Mouse (Mus musculus) kidney, adult 8-10 months (tissue): ENCODE data around the gene Ttc28.

Experiments
- DNase-seq, 2 experiments: peaks; one replicate each; pipeline ENCODE4 v3.0.0; 2022

Ttc28 gene

DNA sequence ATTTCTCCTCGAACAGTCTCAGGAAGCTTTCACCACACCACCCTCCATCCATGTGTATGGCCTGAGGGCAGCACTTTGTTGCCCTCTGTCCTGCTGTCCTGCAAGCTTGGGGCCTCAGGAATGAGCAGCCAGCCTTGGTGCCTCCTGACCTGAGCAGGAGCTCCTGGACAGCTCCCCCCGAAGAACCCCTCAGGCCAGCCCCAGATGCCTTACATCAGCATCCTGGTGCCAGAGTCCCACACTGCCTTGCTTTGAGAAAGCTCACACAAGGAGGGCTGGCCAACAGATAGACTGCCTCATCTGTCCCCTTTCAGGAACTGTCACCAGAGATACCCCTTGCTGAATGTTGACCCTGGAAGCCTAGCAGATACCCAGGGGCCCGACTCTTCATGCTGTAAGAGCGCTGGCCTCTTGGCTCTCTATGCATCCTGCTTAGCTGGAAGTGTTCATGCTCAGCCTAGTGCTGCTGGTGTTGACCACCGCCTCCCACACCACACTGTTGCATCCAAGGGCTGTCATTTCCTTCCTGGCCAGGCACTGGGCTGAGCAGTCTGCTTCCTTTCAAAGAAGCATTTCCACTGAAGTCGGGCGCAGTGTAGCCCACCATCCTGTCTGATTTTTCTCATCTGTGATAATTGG, 259.4 kb downstream of the Ttc28 start:
- DNase-seq, result peak in 1 of 2 experiments; percentile 32

DNA sequence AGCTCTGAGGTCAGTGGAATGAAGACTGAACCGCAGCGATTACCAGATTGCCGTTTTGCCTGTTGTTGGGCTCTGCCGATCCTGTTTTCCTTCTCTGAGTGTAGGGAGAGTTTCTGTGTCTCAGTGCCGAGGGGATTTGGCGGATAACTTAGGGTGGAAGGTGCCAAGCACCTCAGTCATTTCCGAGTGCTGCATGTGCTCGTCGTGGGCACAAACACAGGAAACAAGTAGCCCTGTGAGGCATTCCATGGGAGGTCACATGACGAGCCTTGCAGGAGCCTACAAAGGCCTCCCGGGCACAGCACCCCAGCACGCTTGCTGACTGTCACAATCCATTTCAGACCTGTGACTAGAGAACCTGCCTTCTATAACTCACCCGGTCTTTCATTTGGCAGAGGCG, 260.0 kb downstream of the Ttc28 start:
- DNase-seq, result peak; percentile 42 to 48

- no peak for DNase-seq
Measured at GRCm38 (mm10) chr5:111141139-111141885, 261.7 kb downstream of the Ttc28 start.

DNA sequence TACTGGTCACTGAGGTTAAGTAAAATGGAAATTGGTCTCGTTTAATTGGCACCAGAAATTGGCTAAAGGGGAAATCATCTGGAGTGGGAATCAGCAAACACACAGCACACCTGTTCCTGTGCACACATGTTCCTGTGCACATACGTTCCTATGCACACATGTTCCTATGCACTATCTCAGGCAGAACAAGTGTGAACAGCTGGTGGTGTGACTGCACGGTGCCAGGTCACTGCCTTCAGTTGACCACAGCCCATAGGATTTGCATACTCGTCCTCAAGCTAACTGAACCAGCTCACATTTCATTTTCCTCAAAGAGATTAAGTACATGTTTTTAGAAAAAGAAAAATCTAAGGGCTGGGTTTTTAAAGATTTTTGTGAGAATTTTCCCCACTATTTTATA, 263.2 kb downstream of the Ttc28 start:
- DNase-seq, result no peak

- DNase-seq, result no peak
Measured at GRCm38 (mm10) chr5:111144411-111144810, 264.8 kb downstream of the Ttc28 start.

- DNase-seq, result no peak
Measured at GRCm38 (mm10) chr5:111150581-111150980, 271.0 kb downstream of the Ttc28 start.

- peak; percentile 41 to 47 for DNase-seq
Measured at GRCm38 (mm10) chr5:111151882-111152759, 272.5 kb downstream of the Ttc28 start.

DNA sequence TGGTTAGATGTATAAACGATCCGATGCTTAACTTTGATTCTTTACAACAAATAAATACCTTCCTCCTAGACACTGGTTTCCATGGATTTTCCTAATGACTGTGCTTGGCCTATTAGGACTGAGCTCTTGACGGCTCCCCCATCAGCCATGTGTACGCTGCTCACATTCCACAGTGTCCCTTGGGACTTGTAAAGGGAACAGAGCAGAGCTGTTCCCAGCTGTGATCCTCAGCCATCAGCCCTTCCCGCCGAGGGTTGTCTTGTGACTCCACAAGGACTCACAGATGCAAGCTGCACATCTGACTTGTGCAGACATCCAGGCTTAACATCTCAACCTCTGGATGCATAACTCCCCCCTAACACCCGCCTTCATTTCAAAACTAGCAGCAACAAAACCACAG, 275.0 kb downstream of the Ttc28 start:
- DNase-seq, result peak; percentile 35 to 52

- DNase-seq, result no peak
Measured at GRCm38 (mm10) chr5:111155271-111155670, 275.7 kb downstream of the Ttc28 start.

- DNase-seq, result no peak
Measured at GRCm38 (mm10) chr5:111155928-111156327, 276.3 kb downstream of the Ttc28 start.

DNA sequence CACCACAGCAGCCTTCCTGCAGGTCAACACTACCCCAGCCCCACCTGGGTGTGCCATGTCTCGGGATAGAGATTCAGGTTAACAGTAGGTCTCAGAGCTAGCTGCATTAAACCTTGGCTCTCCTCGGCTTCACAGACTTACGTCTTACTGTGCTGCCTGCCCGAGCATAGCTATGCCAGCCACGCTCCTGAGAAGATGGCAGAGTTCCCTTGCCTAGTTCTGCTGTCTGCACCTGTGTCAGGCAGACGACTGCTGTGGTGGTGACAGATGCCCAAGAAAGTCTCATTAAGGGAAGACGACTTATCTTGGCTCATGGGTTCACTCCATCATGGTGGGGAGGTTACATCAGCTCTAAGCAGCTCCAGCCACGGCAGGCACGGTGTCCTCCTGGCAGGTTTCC, 278.7 kb downstream of the Ttc28 start:
- no peak for DNase-seq

- no peak for DNase-seq
Measured at GRCm38 (mm10) chr5:111159628-111160321, 280.2 kb downstream of the Ttc28 start.

- no peak for DNase-seq
Measured at GRCm38 (mm10) chr5:111161146-111161930, 281.7 kb downstream of the Ttc28 start.

GRCm38 (mm10) chr5:111162857-111163256, 283.3 kb downstream of the Ttc28 start:
- DNase-seq, result no peak

DNA sequence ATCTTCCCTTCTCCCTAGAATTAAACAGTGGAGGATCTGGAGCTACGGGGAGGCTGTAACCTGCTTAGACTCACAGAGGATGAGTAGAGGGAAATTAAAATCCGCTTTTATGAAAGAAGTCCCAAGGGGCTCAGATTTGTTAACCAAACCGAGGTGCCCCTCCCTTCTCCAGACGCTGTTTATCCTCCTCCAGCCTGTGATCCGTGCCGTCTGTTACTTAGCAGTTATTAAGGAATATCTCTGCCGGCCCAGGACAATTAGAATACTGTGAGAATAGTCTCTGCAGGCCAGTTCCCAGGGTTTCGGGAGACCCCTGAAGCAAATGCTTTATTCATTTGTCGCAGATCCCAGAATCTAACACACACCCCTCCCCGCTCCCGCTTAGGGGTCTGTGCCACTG, 283.8 kb downstream of the Ttc28 start:
- DNase-seq, result no peak

DNA sequence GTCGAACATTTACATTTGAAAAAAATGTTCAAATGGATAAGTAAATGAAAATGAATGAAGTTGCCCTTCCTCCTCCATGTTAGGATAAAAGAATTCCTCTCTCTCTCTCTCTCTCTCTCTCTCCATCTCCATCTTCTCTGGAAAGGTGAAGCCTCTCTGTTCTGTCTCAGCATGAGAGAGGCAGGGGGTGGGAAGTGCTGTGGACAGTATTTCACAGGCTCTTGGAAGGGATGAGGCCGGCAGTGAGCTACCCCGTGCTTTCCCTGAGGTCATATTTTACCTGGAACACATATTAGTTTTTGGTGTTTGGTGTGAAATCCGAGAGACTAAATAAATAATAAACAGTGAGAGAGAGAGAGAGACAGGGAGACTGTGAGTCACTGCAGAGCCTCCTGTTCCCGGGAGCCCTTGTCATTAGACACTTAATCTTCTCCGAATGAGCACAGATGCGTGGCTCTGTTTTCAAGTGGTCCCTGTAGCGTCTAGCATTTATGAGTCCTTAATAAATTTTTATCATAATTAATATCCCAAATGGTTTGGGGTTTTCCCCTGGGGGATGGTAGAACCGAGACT, 284.8 kb downstream of the Ttc28 start:
- DNase-seq, result no peak

- no peak for DNase-seq
Measured at GRCm38 (mm10) chr5:111170383-111170782, 290.8 kb downstream of the Ttc28 start.

- no peak for DNase-seq
Measured at GRCm38 (mm10) chr5:111175410-111175809, 295.8 kb downstream of the Ttc28 start.

- DNase-seq, result no peak
Measured at GRCm38 (mm10) chr5:111175842-111176241, 296.2 kb downstream of the Ttc28 start.

GRCm38 (mm10) chr5:111176441-111176840, 296.8 kb downstream of the Ttc28 start:
- DNase-seq, result no peak

- peak in 1 of 2 experiments; percentile 65 for DNase-seq
Measured at GRCm38 (mm10) chr5:111178324-111179076, 298.9 kb downstream of the Ttc28 start.
